Mouse (Mus musculus): Measurements from ENCODE around the gene Rab42. TPM values are rescaled to one million over a fixed set of nuclear protein-coding genes. Genes with fewer than 3 reads are reported as not detected.
"Not testable (repeated sequence)": the region's sequence is repeated elsewhere in the genome, so short reads cannot be mapped to it uniquely, and the experiment has no call there.

The Rab42 gene
- polyA plus RNA-seq, 1 experiment from 2014 or later, result 1.8 TPM

DNA sequence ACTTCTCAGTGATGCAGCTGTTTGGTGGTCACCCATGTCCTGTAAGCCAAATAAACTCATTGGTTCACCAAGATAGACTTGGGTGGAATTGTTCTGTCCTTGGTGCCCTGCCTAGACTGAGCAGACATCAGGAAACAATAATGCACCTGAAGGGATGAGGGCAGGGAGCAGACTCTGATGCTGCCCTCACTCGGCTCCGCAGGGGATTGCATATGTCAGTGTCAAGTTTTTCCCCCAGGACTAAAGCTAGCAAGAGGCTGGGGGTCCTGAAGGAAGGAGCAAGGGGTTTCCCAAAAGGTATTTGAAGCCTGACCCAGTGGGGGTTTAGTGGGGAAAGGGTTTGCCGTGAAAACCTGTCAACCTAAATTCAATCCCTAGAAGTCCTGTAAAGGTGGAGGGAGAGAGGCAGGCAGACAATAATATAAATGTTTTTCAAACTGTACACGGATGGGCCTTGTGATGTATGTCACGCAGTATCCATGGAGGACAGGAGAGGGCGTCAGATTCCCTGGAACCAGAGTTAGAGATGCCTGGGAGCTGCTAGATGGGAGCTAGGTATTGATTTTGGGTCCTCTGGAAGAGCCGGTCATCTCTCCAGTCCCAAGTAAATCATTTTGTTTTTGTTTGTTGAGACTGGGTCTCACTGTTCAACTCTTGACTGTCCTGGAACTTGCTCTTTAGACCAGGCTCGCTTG is 7.3 kb downstream of the Rab42 start:
- Histone ChIP-seq H3K4me3 (ENCODE audit: low read depth, low read length) (no peak overlapping the region), H3K9me3 (ENCODE audit: control insufficient read depth, low read length) (0 out of 2 replicates have a peak, but pooled peaks cover 4% of the 10 kb centered on the region), H3K27ac (replicated peaks; ENCODE audit: low read depth, low read length) (no peak overlapping the region), H3K4me2 (ENCODE audit: low read depth, low read length) (no peak overlapping the region), H3K9ac (ENCODE audit: low read depth, low read length) (no peak overlapping the region), H3K36me3 (ENCODE audit: control insufficient read depth, insufficient read depth, low read length) (peaks cover 25% of the 10 kb centered on the region), H3K27me3 (replicated peaks; ENCODE audit: control insufficient read depth, insufficient read depth, low read length) (no peaks in the 10 kb centered on the region), H3K4me1 (ENCODE audit: control insufficient read depth, insufficient read depth, low read length) (no peaks in the 10 kb centered on the region)
- DNase-seq (ENCODE audit: low spot score), result no peak
- WGBS, result 48% methylated on average over 8 of the region's 8 CpGs
- no peak for ATAC-seq (ENCODE audit: low read depth)

- Histone ChIP-seq H3K9ac (ENCODE audit: low read depth, low read length) (no peak overlapping the region), H3K27me3 (replicated peaks; ENCODE audit: control insufficient read depth, insufficient read depth, low read length) (no peaks in the 10 kb centered on the region), H3K4me3 (ENCODE audit: low read depth, low read length) (no peak overlapping the region), H3K4me2 (ENCODE audit: low read depth, low read length) (no peak overlapping the region), H3K27ac (replicated peaks; ENCODE audit: low read depth, low read length) (no peak overlapping the region), H3K9me3 (ENCODE audit: control insufficient read depth, low read length) (0 out of 2 replicates have a peak, but pooled peaks cover 4% of the 10 kb centered on the region), H3K36me3 (ENCODE audit: control insufficient read depth, insufficient read depth, low read length) (peaks cover 39% of the 10 kb centered on the region), H3K4me1 (ENCODE audit: control insufficient read depth, insufficient read depth, low read length) (no peaks in the 10 kb centered on the region)
- WGBS, result 83% methylated on average over 7 of the region's 7 CpGs
- no peak for DNase-seq (ENCODE audit: low spot score)
- no peak for ATAC-seq (ENCODE audit: low read depth)
Measured at GRCm38 (mm10) chr4:132293682-132294240, 9.4 kb downstream of the Rab42 start.

DNA sequence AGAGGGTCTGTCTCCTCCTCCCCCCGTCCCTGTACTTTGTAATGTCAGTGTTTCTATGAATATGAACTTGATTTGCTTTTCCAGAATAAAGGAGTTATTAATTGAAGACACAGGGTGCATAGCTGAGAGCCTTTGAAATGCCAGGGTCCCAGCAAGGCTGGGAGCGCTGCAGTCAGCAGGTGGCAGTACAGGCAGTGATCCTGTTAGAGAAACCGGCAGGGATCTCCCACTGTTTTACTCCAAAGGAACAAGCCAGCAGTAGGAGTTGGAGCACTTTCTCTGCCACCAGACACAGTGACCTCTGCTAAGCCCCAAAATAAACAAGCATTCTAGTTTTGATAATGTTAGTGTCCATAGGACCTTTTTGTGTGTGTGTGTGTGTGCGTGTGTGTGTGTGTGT is 10.2 kb downstream of the Rab42 start:
- H3K27ac ChIP-seq (replicated peaks; ENCODE audit: low read depth, low read length), result no peak overlapping the region
- no peak overlapping the region for H3K4me3 ChIP-seq (ENCODE audit: low read depth, low read length)
- 0 out of 2 replicates have a peak, but pooled peaks cover 4% of the 10 kb centered on the region for H3K9me3 ChIP-seq (ENCODE audit: control insufficient read depth, low read length)
- no peak overlapping the region for H3K4me2 ChIP-seq (ENCODE audit: low read depth, low read length)
- no peak for DNase-seq (ENCODE audit: low spot score)
- no peak overlapping the region for H3K9ac ChIP-seq (ENCODE audit: low read depth, low read length)
- no peak for ATAC-seq (ENCODE audit: low read depth)
- no peaks in the 10 kb centered on the region for H3K27me3 ChIP-seq (replicated peaks; ENCODE audit: control insufficient read depth, insufficient read depth, low read length)
- 41% methylated on average over 4 of the region's 4 CpGs for WGBS
- H3K36me3 ChIP-seq (ENCODE audit: control insufficient read depth, insufficient read depth, low read length), result peaks cover 39% of the 10 kb centered on the region
- H3K4me1 ChIP-seq (ENCODE audit: control insufficient read depth, insufficient read depth, low read length), result no peaks in the 10 kb centered on the region

- H3K4me1 ChIP-seq (ENCODE audit: control insufficient read depth, insufficient read depth, low read length), result no peaks in the 10 kb centered on the region
- no peak overlapping the region for H3K27ac ChIP-seq (replicated peaks; ENCODE audit: low read depth, low read length)
- H3K9me3 ChIP-seq (ENCODE audit: control insufficient read depth, low read length), result 0 out of 2 replicates have a peak, but pooled peaks cover 4% of the 10 kb centered on the region
- WGBS, result 82% methylated on average over 12 of the region's 12 CpGs
- no peak overlapping the region for H3K4me3 ChIP-seq (ENCODE audit: low read depth, low read length)
- DNase-seq (ENCODE audit: low spot score), result no peak
- no peaks in the 10 kb centered on the region for H3K27me3 ChIP-seq (replicated peaks; ENCODE audit: control insufficient read depth, insufficient read depth, low read length)
- peaks cover 44% of the 10 kb centered on the region for H3K36me3 ChIP-seq (ENCODE audit: control insufficient read depth, insufficient read depth, low read length)
- no peak overlapping the region for H3K9ac ChIP-seq (ENCODE audit: low read depth, low read length)
- ATAC-seq (ENCODE audit: low read depth), result no peak
- H3K4me2 ChIP-seq (ENCODE audit: low read depth, low read length), result no peak overlapping the region
Measured at GRCm38 (mm10) chr4:132291624-132292335, 11.4 kb downstream of the Rab42 start.

- Histone ChIP-seq H3K27ac (replicated peaks; ENCODE audit: low read depth, low read length) (no peak overlapping the region), H3K4me3 (ENCODE audit: low read depth, low read length) (no peak overlapping the region), H3K9ac (ENCODE audit: low read depth, low read length) (no peak overlapping the region), H3K36me3 (ENCODE audit: control insufficient read depth, insufficient read depth, low read length) (peaks cover 49% of the 10 kb centered on the region), H3K27me3 (replicated peaks; ENCODE audit: control insufficient read depth, insufficient read depth, low read length) (no peaks in the 10 kb centered on the region), H3K4me2 (ENCODE audit: low read depth, low read length) (no peak overlapping the region), H3K4me1 (ENCODE audit: control insufficient read depth, insufficient read depth, low read length) (no peaks in the 10 kb centered on the region), H3K9me3 (ENCODE audit: control insufficient read depth, low read length) (0 out of 2 replicates have a peak, but pooled peaks cover 4% of the 10 kb centered on the region)
- ATAC-seq (ENCODE audit: low read depth) (no peak), DNase-seq (ENCODE audit: low spot score) (no peak)
- 96% methylated on average over 4 of the region's 4 CpGs for WGBS
Measured at GRCm38 (mm10) chr4:132291056-132291455, 12.1 kb downstream of the Rab42 start.

DNA sequence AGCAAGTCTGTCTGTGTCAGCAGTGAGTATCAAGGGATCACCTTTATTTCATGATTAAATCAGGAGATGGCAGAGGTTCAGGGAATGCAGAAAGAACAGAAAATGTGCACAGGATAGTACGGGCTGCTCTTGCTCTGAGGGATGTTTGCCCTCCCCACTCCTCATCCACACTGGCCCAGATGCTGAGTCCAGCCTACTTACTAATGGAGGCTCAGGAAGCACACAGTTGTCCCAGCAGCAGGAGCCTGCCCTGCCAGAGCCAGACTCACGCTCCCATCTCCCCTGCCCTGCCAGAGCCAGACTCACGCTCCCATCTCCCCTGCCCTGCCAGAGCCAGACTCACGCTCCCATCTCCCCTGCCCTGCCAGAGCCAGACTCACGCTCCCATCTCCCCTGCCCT is 14.3 kb downstream of the Rab42 start:
- H3K4me1 ChIP-seq (ENCODE audit: control insufficient read depth, insufficient read depth, low read length); DNase-seq (ENCODE audit: low spot score); H3K27ac ChIP-seq (replicated peaks; ENCODE audit: low read depth, low read length); H3K4me2 ChIP-seq (ENCODE audit: low read depth, low read length); H3K4me3 ChIP-seq (ENCODE audit: low read depth, low read length); ATAC-seq (ENCODE audit: low read depth); H3K9me3 ChIP-seq (ENCODE audit: control insufficient read depth, low read length); H3K27me3 ChIP-seq (replicated peaks; ENCODE audit: control insufficient read depth, insufficient read depth, low read length); H3K9ac ChIP-seq (ENCODE audit: low read depth, low read length): not testable (repeated sequence)
- 62% methylated on average over 3 of the region's 5 CpGs for WGBS
- H3K36me3 ChIP-seq (ENCODE audit: control insufficient read depth, insufficient read depth, low read length), result peaks cover 61% of the 10 kb centered on the region

GRCm38 (mm10) chr4:132275949-132276348 is 27.2 kb downstream of the Rab42 start:
- Histone ChIP-seq H3K9me3 (ENCODE audit: control insufficient read depth, low read length) (no peaks in the 10 kb centered on the region), H3K9ac (ENCODE audit: low read depth, low read length) (0 out of 2 replicates have a peak overlapping the region, but pooled peaks have one; percentile 27), H3K27me3 (replicated peaks; ENCODE audit: control insufficient read depth, insufficient read depth, low read length) (no peaks in the 10 kb centered on the region), H3K27ac (replicated peaks; ENCODE audit: low read depth, low read length) (no peak overlapping the region), H3K4me3 (ENCODE audit: low read depth, low read length) (no peak overlapping the region), H3K4me2 (ENCODE audit: low read depth, low read length) (no peak overlapping the region), H3K4me1 (ENCODE audit: control insufficient read depth, insufficient read depth, low read length) (peaks cover 5% of the 10 kb centered on the region), H3K36me3 (ENCODE audit: control insufficient read depth, insufficient read depth, low read length) (0 out of 2 replicates have a peak, but pooled peaks cover 5% of the 10 kb centered on the region)
- no peak for DNase-seq (ENCODE audit: low spot score)
- WGBS, result 89% methylated on average over 3 of the region's 3 CpGs
- no peak for ATAC-seq (ENCODE audit: low read depth)

DNA sequence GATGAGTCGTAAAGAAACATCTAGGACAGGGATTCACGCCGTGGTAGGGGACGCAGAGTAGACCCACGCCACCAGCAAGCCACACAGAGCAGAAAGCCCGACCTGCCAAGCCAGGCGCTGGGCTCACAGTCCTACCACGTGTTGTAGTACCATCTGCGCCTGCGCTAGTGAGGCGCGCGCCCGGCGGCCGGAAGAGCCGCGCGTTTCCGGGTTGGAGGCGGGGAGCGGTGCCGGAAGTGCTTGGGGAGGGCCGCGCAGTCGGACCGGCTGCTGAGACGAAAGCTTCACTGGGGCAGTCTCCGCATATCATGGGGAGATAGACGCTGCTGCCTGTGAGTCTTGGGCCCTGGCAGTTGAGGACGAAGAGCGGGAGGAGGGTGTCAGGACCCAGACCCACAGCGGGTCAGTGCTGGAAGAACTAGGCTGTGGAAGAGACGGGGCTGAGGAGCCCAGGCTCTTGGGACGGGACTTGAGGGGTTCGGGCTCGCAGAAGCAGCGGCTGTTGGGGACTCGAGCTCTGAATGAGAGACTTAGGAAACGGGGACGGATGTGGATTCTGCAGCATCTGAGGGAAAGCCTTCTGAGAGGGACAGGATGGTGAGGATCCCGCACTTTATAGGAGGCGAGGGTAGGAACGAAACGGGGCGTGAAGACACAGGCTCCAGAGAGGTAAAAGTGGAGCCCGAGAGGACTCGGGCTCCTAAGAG is 28.9 kb downstream of the Rab42 start, which contains the start of gene Taf12:
TSS of gene Taf12 (plus strand) at position 220 of the 707 bp plus-strand sequence.
- peak within 1 kb of the TSS; percentile 84 for H3K4me2 ChIP-seq (ENCODE audit: low read depth, low read length)
- WGBS, result under 1% methylated on average over 45 of the region's 48 CpGs
- peak within 1 kb of the TSS; percentile 78 for H3K9ac ChIP-seq (ENCODE audit: low read depth, low read length)
- DNase-seq (ENCODE audit: low spot score) (peak; percentile 96), ATAC-seq (ENCODE audit: low read depth) (peak; percentile 91)
- no peaks in the 10 kb centered on the region for H3K36me3 ChIP-seq (ENCODE audit: control insufficient read depth, insufficient read depth, low read length)
- peak within 1 kb of the TSS; percentile 58 for H3K4me3 ChIP-seq (ENCODE audit: low read depth, low read length)
- H3K27me3 ChIP-seq (replicated peaks; ENCODE audit: control insufficient read depth, insufficient read depth, low read length), result no peaks in the 10 kb centered on the region
- peak within 1 kb of the TSS; percentile 89 for H3K27ac ChIP-seq (replicated peaks; ENCODE audit: low read depth, low read length)
- peaks cover 5% of the 10 kb centered on the region for H3K4me1 ChIP-seq (ENCODE audit: control insufficient read depth, insufficient read depth, low read length)
- H3K9me3 ChIP-seq (ENCODE audit: control insufficient read depth, low read length), result no peaks in the 10 kb centered on the region
